Mouse (Mus musculus): ENCODE measurements at regions not wholly inside any gene's neighbourhood (a gene's known extent, or its start where the extent isn't known, plus 50 kb on each side); places are given as distances from the start of the nearest gene placed in this dataset.
A peak's percentile ranks its signal among the peaks of the same experiment; 100 is the strongest.

DNA sequence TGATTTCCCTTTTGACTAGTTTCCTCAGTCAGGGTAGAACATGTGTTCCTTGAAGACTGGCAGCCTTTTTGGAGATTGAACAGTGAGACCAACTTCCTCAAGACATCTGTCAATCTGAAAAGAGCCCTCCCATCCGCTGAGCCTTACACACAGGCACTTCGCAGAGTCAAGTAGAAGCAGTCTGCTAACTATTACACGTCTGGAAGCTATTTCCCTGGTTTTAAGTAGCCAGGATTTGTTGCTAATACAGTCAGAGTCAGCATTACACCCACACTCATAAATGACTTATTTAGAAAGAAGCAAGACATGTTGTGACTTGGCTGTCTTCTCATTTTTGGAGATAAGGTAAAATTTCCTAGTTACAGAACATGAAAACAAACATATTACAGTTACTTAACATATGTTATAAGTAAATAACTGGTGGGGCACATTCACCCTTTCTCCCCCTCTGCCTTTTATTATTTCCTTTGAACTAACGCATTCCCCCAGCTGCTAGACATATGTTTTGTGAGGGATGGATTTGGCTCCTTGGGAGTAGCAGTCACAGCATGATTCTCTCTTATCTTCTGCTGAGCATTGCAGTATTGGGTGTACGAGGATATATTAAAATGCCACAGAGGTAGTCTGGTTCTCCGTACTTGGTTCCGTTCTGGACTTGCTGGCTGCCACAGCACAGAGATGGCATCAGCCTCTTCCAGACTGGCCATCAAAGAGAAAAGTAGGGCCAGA is 92.9 kb upstream of the Adamts16 start:
- H3K4me2 ChIP-seq (ENCODE audit: low read depth), result no peak overlapping the region
- WGBS, result 67% methylated on average over 7 of the region's 7 CpGs
- no peak for TF ChIP-seq CTCF (IDR thresholded peaks at IDR 0.05; ENCODE audit: low read depth)
- H3K36me3 ChIP-seq (ENCODE audit: insufficient read depth), result no peaks in the 10 kb centered on the region
- no peak overlapping the region for H3K27ac ChIP-seq (ENCODE audit: low read depth, low read length)
- DNase-seq (no peak), ATAC-seq (peak; percentile 43; the same call in 1 of the 2 replicates)
- no peak overlapping the region for H3K4me3 ChIP-seq (ENCODE audit: low read depth, low read length)
- H3K4me1 ChIP-seq (ENCODE audit: insufficient read depth), result no peaks in the 10 kb centered on the region
- H3K27me3 ChIP-seq (ENCODE audit: insufficient read depth, low read length), result no peaks in the 10 kb centered on the region
- no peaks in the 10 kb centered on the region for H3K9me3 ChIP-seq (ENCODE audit: low read length)
- no peak overlapping the region for H3K9ac ChIP-seq

DNA sequence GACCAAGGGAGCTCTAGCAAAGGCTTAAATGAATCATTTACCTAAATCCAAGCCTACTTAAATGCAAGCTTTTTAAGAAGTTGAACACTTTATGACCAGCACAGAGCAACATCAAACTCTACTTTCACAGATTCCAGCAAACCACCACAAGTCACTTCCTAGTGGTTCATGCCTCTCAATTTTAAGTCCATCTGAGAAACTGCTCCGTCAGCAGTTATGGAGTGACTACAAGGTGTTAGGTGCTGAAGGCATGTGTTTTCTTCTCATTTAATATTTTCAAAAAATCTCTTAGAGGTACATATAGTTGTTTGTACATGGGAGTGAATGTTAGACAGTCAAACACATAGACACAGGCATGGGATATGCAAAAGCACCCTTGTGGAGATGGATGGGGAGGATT is 72.2 kb upstream of the Adamts16 start:
- DNase-seq (no peak), ATAC-seq (no peak)
- Histone ChIP-seq H3K9ac (no peak overlapping the region), H3K4me1 (ENCODE audit: insufficient read depth) (no peaks in the 10 kb centered on the region), H3K9me3 (ENCODE audit: low read length) (no peaks in the 10 kb centered on the region), H3K27ac (ENCODE audit: low read depth, low read length) (no peak overlapping the region), H3K4me3 (ENCODE audit: low read depth, low read length) (no peak overlapping the region), H3K27me3 (ENCODE audit: insufficient read depth, low read length) (no peaks in the 10 kb centered on the region), H3K36me3 (ENCODE audit: insufficient read depth) (no peaks in the 10 kb centered on the region), H3K4me2 (ENCODE audit: low read depth) (no peak overlapping the region)
- TF ChIP-seq CTCF (IDR thresholded peaks at IDR 0.05; ENCODE audit: low read depth), result no peak
- WGBS, result 89% methylated on average over 1 of the region's 1 CpGs

DNA sequence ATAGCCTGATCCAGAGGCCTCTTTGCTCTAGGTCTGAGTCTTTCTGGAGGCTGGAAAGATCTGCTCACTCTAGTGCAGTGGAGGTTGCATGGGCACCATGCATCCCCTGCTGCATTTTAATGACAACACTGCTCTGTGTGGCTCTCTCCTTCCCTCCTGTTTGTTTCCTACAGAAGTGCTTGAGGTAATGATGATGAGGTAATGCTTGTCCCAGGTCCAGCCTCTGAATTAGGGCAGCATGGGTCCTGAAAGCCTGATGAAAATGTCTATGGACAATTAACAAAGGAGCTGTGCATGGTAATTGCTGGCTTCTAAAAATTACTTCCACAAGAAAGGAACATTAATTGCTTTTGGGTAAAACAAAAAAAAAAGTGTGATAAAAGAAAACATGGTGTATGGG is 69.3 kb upstream of the Adamts16 start:
- Histone ChIP-seq H3K36me3 (ENCODE audit: insufficient read depth) (no peaks in the 10 kb centered on the region), H3K9ac (no peak overlapping the region), H3K4me1 (ENCODE audit: insufficient read depth) (no peaks in the 10 kb centered on the region), H3K27me3 (ENCODE audit: insufficient read depth, low read length) (no peaks in the 10 kb centered on the region), H3K4me3 (ENCODE audit: low read depth, low read length) (no peak overlapping the region), H3K4me2 (ENCODE audit: low read depth) (no peak overlapping the region), H3K9me3 (ENCODE audit: low read length) (no peaks in the 10 kb centered on the region), H3K27ac (ENCODE audit: low read depth, low read length) (no peak overlapping the region)
- DNase-seq (peak; percentile 17), ATAC-seq (peak; percentile 47; the same call in 1 of the 2 replicates)
- no peak for TF ChIP-seq CTCF (IDR thresholded peaks at IDR 0.05; ENCODE audit: low read depth)

DNA sequence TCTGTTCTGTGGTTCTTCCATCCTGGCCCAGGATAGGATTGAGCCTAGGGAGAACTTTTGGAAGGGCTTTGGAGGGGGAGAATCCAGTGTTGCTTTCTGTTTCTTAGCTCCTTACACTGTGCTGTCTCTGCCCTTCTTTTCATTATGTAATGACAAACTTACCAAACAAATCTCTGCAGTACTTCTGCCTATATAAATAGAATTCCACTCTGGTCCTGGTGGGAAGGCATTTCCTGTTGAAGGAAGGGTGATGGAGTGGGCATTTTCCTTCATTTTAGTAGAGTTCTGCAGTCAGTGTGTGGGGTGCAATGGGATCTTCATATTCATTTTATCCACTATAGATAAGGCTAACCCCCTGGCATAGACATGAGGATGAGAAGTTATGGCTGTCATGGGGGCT is 63.2 kb upstream of the Adamts16 start:
- Histone ChIP-seq H3K9me3 (ENCODE audit: low read length) (no peaks in the 10 kb centered on the region), H3K36me3 (ENCODE audit: insufficient read depth) (no peaks in the 10 kb centered on the region), H3K4me2 (ENCODE audit: low read depth) (no peak overlapping the region), H3K4me1 (ENCODE audit: insufficient read depth) (no peaks in the 10 kb centered on the region), H3K27ac (ENCODE audit: low read depth, low read length) (no peak overlapping the region), H3K4me3 (ENCODE audit: low read depth, low read length) (no peak overlapping the region), H3K27me3 (ENCODE audit: insufficient read depth, low read length) (no peaks in the 10 kb centered on the region), H3K9ac (no peak overlapping the region)
- DNase-seq (no peak), ATAC-seq (no peak)
- TF ChIP-seq CTCF (IDR thresholded peaks at IDR 0.05; ENCODE audit: low read depth), result no peak

GRCm38 (mm10) chr13:70903831-70904230 is 62.2 kb upstream of the Adamts16 start:
- H3K36me3 ChIP-seq (ENCODE audit: insufficient read depth), result no peaks in the 10 kb centered on the region
- no peak overlapping the region for H3K27ac ChIP-seq (ENCODE audit: low read depth, low read length)
- no peak overlapping the region for H3K9ac ChIP-seq
- no peak overlapping the region for H3K4me2 ChIP-seq (ENCODE audit: low read depth)
- ATAC-seq (no peak), DNase-seq (no peak)
- no peaks in the 10 kb centered on the region for H3K4me1 ChIP-seq (ENCODE audit: insufficient read depth)
- no peaks in the 10 kb centered on the region for H3K27me3 ChIP-seq (ENCODE audit: insufficient read depth, low read length)
- no peaks in the 10 kb centered on the region for H3K9me3 ChIP-seq (ENCODE audit: low read length)
- H3K4me3 ChIP-seq (ENCODE audit: low read depth, low read length), result no peak overlapping the region
- TF ChIP-seq CTCF (IDR thresholded peaks at IDR 0.05; ENCODE audit: low read depth), result no peak
- 59% methylated on average over 8 of the region's 8 CpGs for WGBS

- no peak for DNase-seq
- 77% methylated on average over 2 of the region's 2 CpGs for WGBS
- H3K27me3 ChIP-seq (ENCODE audit: insufficient read depth, low read length), result no peaks in the 10 kb centered on the region
- H3K9ac ChIP-seq, result no peak overlapping the region
- no peak overlapping the region for H3K4me2 ChIP-seq (ENCODE audit: low read depth)
- no peak overlapping the region for H3K4me3 ChIP-seq (ENCODE audit: low read depth, low read length)
- H3K36me3 ChIP-seq (ENCODE audit: insufficient read depth), result no peaks in the 10 kb centered on the region
- no peak for ATAC-seq
- H3K4me1 ChIP-seq (ENCODE audit: insufficient read depth), result no peaks in the 10 kb centered on the region
- H3K9me3 ChIP-seq (ENCODE audit: low read length), result no peaks in the 10 kb centered on the region
- H3K27ac ChIP-seq (ENCODE audit: low read depth, low read length), result no peak overlapping the region
- no peak for TF ChIP-seq CTCF (IDR thresholded peaks at IDR 0.05; ENCODE audit: low read depth)
Observed at GRCm38 (mm10) chr13:70903150-70903549, 61.5 kb upstream of the Adamts16 start.

DNA sequence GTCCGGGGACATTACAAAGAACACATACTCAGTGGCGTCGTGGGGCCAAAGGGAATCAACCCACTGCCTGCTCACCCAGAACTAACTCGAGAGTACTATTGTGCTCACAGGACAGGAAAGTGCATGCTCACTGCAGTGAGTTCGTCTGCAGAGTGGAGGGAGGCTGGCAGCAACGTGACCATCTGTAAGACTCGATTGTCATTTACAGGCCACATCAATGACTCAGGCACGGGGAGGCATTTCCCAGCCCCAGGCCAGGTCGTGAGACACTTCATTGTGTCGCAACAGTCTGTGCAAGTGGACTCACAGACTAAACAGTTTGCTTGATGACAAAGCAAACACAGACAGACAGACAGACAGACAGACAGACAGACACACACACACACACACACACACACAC is 61.1 kb upstream of the Adamts16 start:
- Histone ChIP-seq H3K4me3 (ENCODE audit: low read depth, low read length) (no peak overlapping the region), H3K9ac (no peak overlapping the region), H3K27me3 (ENCODE audit: insufficient read depth, low read length) (no peaks in the 10 kb centered on the region), H3K9me3 (ENCODE audit: low read length) (no peaks in the 10 kb centered on the region), H3K27ac (ENCODE audit: low read depth, low read length) (no peak overlapping the region), H3K36me3 (ENCODE audit: insufficient read depth) (no peaks in the 10 kb centered on the region), H3K4me2 (ENCODE audit: low read depth) (no peak overlapping the region), H3K4me1 (ENCODE audit: insufficient read depth) (no peaks in the 10 kb centered on the region)
- ATAC-seq, result no peak
- 29% methylated on average over 10 of the region's 10 CpGs for WGBS
- no peak for TF ChIP-seq CTCF (IDR thresholded peaks at IDR 0.05; ENCODE audit: low read depth)
- no peak for DNase-seq
